8 mouse cellular contexts compared by ENCODE assay signal in the genomic region with DNA sequence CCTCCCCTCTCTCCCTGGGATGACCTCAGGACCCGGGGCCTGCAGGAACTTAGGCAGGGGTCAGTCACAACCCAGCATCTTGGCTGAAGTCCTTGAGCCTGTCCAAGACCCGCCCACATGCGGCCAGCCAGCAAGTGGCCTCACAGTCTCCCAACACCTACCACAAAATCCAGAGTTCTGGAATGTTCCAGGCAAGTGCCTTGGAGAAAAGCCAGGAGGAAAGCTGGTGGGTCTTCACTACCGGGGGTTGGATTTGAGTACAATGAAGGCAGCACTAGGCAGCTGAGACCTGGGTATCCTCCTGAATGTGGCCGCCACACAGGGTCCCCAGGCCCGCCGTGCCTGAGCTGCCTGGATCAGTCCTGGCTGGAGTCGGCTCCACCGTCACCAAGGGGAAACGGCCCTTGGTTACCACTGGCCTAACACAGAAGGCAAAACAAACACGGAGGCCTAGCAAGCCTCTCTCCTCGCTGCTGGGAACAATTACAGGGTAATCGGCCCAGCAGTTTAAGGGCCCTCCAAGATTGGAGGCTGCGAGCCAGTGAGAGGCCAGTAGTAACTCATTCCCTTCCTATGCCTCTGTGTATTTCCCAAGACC. TPM values are rescaled to one million over a fixed set of nuclear protein-coding genes. Genes with fewer than 3 reads are reported as not detected.
DNase-seq lines count a peak whose midpoint lies in the region; ATAC-seq and TF ChIP-seq lines count a peak whose summit lies in the region.

No protein-coding gene starts in this region.

- no peaks in the 10 kb centered on the region for H3K9me3 ChIP-seq in ES-E14 (ENCODE audit: control insufficient read depth, insufficient read depth, low read depth, low read length)
- no peaks in the 10 kb centered on the region for H3K9me3 ChIP-seq in stomach, postnatal 0 days (ENCODE audit: control insufficient read depth, low read length)

- no peak for TF ChIP-seq EP300 in stomach, postnatal 0 days (optimal IDR thresholded peaks at IDR 0.05)

- 23% methylated on average over 14 of the region's 14 CpGs for WGBS in stomach, postnatal 0 days

- peak; percentile 58 for ATAC-seq in stomach, postnatal 0 days (ENCODE audit: low FRiP score, low TSS enrichment)
- ATAC-seq in activated CD4-positive, CD25-positive, alpha-beta regulatory T cell, adult 4 months, result no peak

- no peak for DNase-seq in ES-E14 (ENCODE audit: low read depth, low spot score)
- DNase-seq in embryo, embryonic 11.5 days (ENCODE audit: low read depth, low spot score), result peak; percentile 50
- peak; percentile 71 for DNase-seq in heart, adult 8-10 months (ENCODE audit: low spot score)
- DNase-seq in kidney, adult 11 months, result peak; percentile 36
- peak; percentile 88 for DNase-seq in lung, postnatal 10 days
- DNase-seq in stomach, postnatal 0 days (ENCODE audit: low spot score), result peak; percentile 67
- no peak for DNase-seq in left cerebral cortex, adult 9 months (ENCODE audit: low spot score in 2 of 2)

- H3K9ac ChIP-seq in ES-E14 (ENCODE audit: insufficient read depth, low read depth, low read length, poor library complexity, severe bottlenecking), result 0 out of 2 replicates have a peak overlapping the region, but pooled peaks have one; percentile 9
- H3K9ac ChIP-seq in stomach, postnatal 0 days (ENCODE audit: low read length), result peak overlapping the region; percentile 8; the same call in 1 of the 2 replicates

- no peaks in the 10 kb centered on the region for H3K36me3 ChIP-seq in ES-E14 (ENCODE audit: control insufficient read depth, insufficient read depth, low read length, poor library complexity, severe bottlenecking)
- H3K36me3 ChIP-seq in stomach, postnatal 0 days (ENCODE audit: control insufficient read depth, insufficient read depth, low read length), result no peaks in the 10 kb centered on the region

- no peak overlapping the region for H3K27ac ChIP-seq in ES-E14 (ENCODE audit: insufficient read depth, low read depth, low read length, poor library complexity, severe bottlenecking)
- H3K27ac ChIP-seq in stomach, postnatal 0 days (replicated peaks), result peak overlapping the region; percentile 82

- H3K4me3 ChIP-seq in ES-E14 (ENCODE audit: insufficient read depth in 1 of 2, low read depth in 1 of 2, low read length in 2 of 2, poor library complexity in 1 of 2, severe bottlenecking in 1 of 2), result no peak overlapping the region
- no peak overlapping the region for H3K4me3 ChIP-seq in stomach, postnatal 0 days (ENCODE audit: low read depth, low read length)

- TF ChIP-seq CTCF in stomach, postnatal 0 days (IDR thresholded peaks at IDR 0.05; ENCODE audit: low read depth), result no peak

- H3K4me1 ChIP-seq in ES-E14 (ENCODE audit: control insufficient read depth in 2 of 2, insufficient read depth in 2 of 2, low read length in 2 of 2, poor library complexity in 1 of 2), result peaks cover 0 to 6% of the 10 kb centered on the region in 2 experiments; a peak in 3 of 4 replicates
- peaks cover 4% of the 10 kb centered on the region for H3K4me1 ChIP-seq in stomach, postnatal 0 days (replicated peaks; ENCODE audit: control insufficient read depth, insufficient read depth)

- in situ Hi-C loops in ES-E14 (cut with MboI; ENCODE audit: low sequenced_read_pairs in 2 of 2, unreplicated experiment in 2 of 2), result no loop called here

- 0 out of 2 replicates have a peak overlapping the region, but pooled peaks have one; percentile 8 for H3K4me2 ChIP-seq in stomach, postnatal 0 days (replicated peaks; ENCODE audit: low read depth)

- H3K27me3 ChIP-seq in stomach, postnatal 0 days (ENCODE audit: control insufficient read depth, insufficient read depth, low read length), result no peaks in the 10 kb centered on the region

TF ChIP-seq in ES-E14, 5 proteins besides CTCF, POLR2A, EP300 and RAD21:
- TF ChIP-seq ZC3H11A (IDR thresholded peaks at IDR 0.05; ENCODE audit: borderline replicate concordance, low read depth, low read length) (no peak), MAFK (IDR thresholded peaks at IDR 0.05; ENCODE audit: insufficient read depth, low read depth, low read length) (no peak), CHD2 (IDR thresholded peaks at IDR 0.05; ENCODE audit: low read depth, low read length) (no peak), HCFC1 (IDR thresholded peaks at IDR 0.05; ENCODE audit: borderline replicate concordance, insufficient read depth, low read length) (no peak), ZNF384 (IDR thresholded peaks at IDR 0.05; ENCODE audit: low read depth, low read length) (no peak)

RNA-seq across cellular contexts. Expression of gene Spsb1, which starts 32.6 kb away (rescaled TPM):
- 11.2 and 12.0 TPM in 2 replicates for total RNA-seq in ES-E14 (2012; rRNA removed)
- total RNA-seq in heart, adult 8-10 months (2022), result 10 to 100 TPM; 24.7 to 43.0 (median 31.0) TPM
- polyA plus RNA-seq in stomach, postnatal 0 days (2015; fragmentation: Nextera tagmentation; extraction: Ambion mirVana), result 10.0 and 13.1 TPM in 2 replicates
- 1 to 10 TPM; 4.0 to 6.3 TPM for polyA plus RNA-seq in activated CD4-positive, CD25-positive, alpha-beta regulatory T cell, adult 4 months (2017; shearing (Covaris generic))

Comparison
In these comparisons a context has a peak if more than half of its experiments do, and no peak if none do; other contexts are left out.
1. DNase-seq: peak in embryo, embryonic 11.5 days (single experiment), heart, adult 8-10 months (single experiment), kidney, adult 11 months (single experiment), lung, postnatal 10 days (single experiment) and stomach, postnatal 0 days (single experiment); none in ES-E14 (single experiment) and left cerebral cortex, adult 9 months (0 of 2).